Mouse (Mus musculus) monocyte, adult 2 months (primary cell): ENCODE results near the gene Tinf2.

Experiments
- DNase-seq, 2 experiments: peaks; one replicate each; pipeline ENCODE4 v3.0.0; 2022; ENCODE audit warnings: low spot score in 2 of 2, low read depth in 1 of 2

Gene Tinf2

GRCm38 (mm10) chr14:55681160-55682117, at the start of gene Tinf2:
Gene Tinf2 (minus strand): TSS chr14:55681820.
- peak; percentile 84 to 94 for DNase-seq

DNA sequence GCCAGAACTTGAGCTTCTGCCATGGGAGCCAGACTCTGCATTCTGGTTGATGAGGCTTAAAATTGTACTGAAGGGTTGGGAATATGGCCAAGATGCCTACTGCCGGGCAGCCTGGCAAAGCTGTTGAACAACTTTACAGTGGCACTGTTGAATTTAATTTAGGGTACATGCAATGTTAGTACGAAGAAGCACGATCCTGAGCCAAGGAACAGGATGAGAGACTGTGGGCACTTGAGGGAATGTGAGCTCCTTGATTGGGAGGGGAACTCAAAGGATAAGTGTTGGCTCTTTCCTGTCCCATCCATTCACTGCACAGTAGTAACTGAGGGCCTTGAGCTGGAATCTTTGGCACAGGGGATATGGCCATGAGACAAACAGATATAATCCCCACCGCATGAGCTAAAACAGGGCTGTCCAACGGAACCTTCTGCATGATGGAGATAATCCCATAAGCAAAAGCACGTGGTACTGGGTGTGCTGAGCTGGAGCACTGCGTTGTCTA, 49.0 kb upstream of the Tinf2 start:
- DNase-seq: no peak

- DNase-seq: no peak
Measured at GRCm38 (mm10) chr14:55730116-55730515, 48.5 kb upstream of the Tinf2 start.

- no peak for DNase-seq
Measured at GRCm38 (mm10) chr14:55727889-55728685, 46.5 kb upstream of the Tinf2 start.

GRCm38 (mm10) chr14:55726261-55726660, 44.6 kb upstream of the Tinf2 start:
- DNase-seq: no peak

DNA sequence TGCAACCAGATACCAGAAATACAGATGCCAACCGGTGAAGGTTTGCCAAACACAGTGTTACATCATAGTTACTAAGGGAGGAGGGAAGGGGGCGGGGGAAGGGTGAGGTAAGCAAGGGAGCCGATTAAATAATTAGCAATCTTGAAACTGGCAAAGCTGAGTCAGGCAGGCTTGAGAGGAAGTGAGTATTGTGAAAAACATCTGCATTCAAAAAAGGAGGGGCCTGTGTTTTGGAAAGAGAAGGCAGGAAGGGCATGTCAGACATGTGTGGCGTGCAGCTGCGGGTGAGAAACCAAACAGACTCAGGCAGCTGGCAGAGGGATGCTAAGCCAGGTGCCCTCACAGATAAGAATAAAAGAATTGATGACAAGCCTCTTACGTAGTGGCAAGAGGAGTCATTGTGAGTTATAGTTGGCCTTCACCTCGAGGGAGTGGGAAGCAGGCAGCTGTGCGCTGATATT, 42.8 kb upstream of the Tinf2 start:
- DNase-seq: peak; percentile 63 to 65

- no peak for DNase-seq
Measured at GRCm38 (mm10) chr14:55723433-55723832, 41.8 kb upstream of the Tinf2 start.

- no peak for DNase-seq
Measured at GRCm38 (mm10) chr14:55722438-55722945, 40.9 kb upstream of the Tinf2 start.

DNA sequence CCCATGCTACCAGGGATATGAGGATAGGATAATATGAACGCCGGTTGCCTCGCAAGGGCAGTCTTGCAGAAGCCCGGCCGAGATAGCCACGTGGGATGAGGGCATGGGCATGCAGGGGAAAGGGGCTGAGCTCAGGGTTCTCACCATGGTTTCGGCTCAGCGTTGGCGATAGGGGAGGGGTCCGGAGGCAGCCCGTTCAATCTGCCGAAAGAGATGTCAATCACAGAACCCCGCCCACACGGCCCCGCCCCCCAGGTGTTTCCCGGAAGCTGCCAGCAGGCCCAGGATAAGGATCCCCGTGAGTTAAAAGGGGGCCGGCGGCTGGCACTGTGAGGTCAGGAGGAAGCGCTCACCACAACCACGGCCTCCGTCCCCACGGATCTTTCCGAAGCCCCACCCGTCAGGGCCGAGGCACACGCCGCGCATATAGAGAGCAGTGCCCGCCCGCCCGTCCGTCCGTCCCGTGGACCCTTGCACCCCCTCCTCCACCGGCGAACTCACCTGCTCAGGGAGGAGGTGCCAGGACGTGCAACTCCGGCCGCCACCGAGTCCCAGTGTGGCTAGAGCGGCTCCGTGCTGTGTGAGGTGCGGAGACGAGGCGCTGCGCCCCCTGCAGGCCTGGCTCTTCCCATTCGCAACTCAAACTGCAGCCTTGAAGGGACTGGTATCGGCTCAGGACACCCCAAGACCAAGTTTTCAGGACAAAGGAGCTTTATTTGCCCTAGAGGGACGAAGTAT, 40.2 kb upstream of the Tinf2 start, which contains the start of gene Rabggta:
Rabggta (minus strand) TSS at position 564 of the 738 bp plus-strand sequence.
- DNase-seq: peak; percentile 81 to 84

DNA sequence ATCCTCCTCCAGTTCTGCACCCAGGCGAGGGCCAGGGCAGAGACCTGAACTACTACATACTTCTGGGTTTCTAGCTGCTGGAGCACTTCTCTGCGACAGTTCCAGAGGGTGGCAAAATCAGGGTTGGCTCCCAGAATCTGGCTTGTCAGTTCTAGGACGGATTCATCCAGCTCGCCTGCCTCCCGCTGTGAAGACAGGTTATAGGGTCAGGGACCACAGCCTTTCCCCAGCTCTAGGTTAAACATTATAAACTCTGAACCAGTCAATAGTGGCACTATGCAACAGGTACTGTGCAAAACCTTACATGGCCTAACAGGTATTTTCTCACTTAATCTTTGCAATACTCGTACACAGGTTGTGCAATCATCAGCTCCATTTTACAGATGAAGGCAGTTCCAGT, 39.5 kb upstream of the Tinf2 start:
- no peak for DNase-seq

GRCm38 (mm10) chr14:55720666-55721065, 39.0 kb upstream of the Tinf2 start:
- DNase-seq: no peak

DNA sequence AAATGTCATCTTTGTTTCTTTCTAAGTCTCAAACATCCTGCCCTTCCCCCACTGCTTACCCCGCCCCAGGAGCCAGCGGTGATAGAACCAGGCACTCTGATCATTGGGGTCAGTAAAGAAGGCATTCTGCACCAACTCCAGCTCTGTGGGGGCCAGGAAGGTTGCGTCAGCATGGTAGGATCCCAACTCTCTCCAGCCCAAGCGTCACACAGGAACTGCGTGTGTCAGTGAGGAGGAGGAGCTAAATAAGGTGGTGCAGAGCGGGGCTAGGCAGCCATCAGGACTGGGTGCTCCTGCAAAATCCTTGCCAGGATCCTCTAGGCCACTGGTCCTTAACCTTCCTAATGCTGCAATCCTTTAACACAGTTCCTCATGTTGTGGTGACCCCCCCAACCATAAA, 38.1 kb upstream of the Tinf2 start:
- no peak for DNase-seq

GRCm38 (mm10) chr14:55716884-55717283, 35.3 kb upstream of the Tinf2 start:
- DNase-seq: no peak

DNA sequence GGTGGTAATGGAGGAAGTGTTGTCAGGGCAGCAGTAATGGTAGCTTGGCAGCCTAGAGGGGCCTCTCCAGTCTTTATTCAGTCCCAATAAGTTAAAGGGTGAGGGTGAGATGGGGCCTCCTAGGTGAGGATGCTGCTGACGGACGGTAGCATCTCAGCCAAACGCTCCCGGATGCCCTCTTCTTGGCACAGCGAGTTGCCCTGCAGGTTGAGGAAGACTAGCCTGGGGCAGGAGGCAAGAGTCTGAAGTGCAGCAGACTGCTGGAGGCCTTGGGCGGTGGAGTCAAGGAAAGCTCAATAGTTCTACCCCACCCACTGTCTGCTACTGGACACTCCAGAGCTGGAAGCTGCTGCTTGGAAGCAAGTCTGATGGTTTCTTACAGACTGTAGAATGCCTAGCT, 34.7 kb upstream of the Tinf2 start:
- DNase-seq: no peak

GRCm38 (mm10) chr14:55714893-55715292, 33.3 kb upstream of the Tinf2 start:
- DNase-seq: no peak

GRCm38 (mm10) chr14:55713729-55714122, 32.1 kb upstream of the Tinf2 start, which contains the start of gene Tgm1:
Gene Tgm1 (minus strand): TSS chr14:55713926.
- no peak for DNase-seq

- DNase-seq: peak in 1 of 2 experiments; percentile 4
Measured at GRCm38 (mm10) chr14:55713007-55713728, 31.5 kb upstream of the Tinf2 start.

- DNase-seq: no peak
Measured at GRCm38 (mm10) chr14:55711786-55712185, 30.2 kb upstream of the Tinf2 start.

GRCm38 (mm10) chr14:55709509-55709908, 27.9 kb upstream of the Tinf2 start:
- DNase-seq: no peak

DNA sequence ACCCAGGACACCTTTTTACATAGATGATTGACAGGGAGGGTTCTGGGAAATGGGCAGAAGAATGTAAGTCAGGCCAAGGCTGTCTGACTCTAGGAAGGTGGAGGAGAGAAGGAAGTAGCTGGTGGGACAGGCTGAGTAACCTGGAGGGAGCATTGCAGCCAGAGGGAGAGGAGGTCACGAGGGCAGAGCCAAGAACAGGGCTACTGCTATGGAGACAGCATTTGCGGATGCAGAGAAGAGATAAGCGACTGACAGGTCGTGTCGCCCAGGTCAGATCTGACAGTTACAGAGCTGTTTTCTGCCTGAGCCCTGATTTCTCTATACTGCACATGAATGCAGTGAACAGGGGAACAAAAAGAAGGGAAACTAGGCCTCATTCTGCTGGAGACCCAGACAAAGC, 25.8 kb upstream of the Tinf2 start:
- DNase-seq: no peak
